Mouse (Mus musculus): ENCODE measurements at regions not wholly inside any gene's neighbourhood (a gene's known extent, or its start where the extent isn't known, plus 50 kb on each side); places are given as distances from the start of the nearest gene placed in this dataset.
"Not testable (repeated sequence)": the region's sequence is repeated elsewhere in the genome, so short reads cannot be mapped to it uniquely, and the experiment has no call there.

DNA sequence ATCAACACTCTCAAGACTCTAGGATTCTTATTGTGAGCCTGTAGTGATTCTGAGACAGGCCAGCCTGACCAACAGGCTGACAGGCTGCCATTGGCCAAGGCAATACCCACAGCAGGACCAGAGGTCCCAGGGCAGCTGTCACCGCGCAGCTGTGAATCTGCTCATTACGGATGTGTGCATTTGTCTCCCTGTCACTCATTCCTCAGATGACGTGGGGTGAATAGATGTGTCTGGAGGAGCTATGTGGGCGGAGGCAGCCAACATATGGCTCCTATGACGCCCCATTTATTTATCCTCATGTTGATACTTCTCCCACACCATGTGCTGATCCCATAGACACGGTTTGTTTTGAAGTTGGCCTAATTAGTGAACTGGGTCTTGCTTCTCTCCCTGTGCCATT lies 58.3 kb upstream of the Nmnat3 start:
- TF ChIP-seq CEBPB (IDR thresholded peaks at IDR 0.05; ENCODE audit: insufficient read depth, poor library complexity, severe bottlenecking) (no peak), TCF12 (IDR thresholded peaks at IDR 0.05; ENCODE audit: insufficient read depth, poor library complexity, severe bottlenecking) (no peak), SRF (IDR thresholded peaks at IDR 0.05; ENCODE audit: control insufficient read depth, insufficient read length, low read depth) (no peak), POLR2A (IDR thresholded peaks at IDR 0.05; ENCODE audit: insufficient read length, low read depth) (no peak)
- no peak overlapping the region for H3K4me3 ChIP-seq
- no peaks in the 10 kb centered on the region for H3K27me3 ChIP-seq (ENCODE audit: control insufficient read depth, insufficient read depth, insufficient read length)
- H3K36me3 ChIP-seq (ENCODE audit: control insufficient read depth, insufficient read depth), result no peaks in the 10 kb centered on the region
- H3ac ChIP-seq (ENCODE audit: control insufficient read depth, insufficient read length), result no peak overlapping the region
- no peak overlapping the region for H3K4me2 ChIP-seq (ENCODE audit: low read depth)
- no peaks in the 10 kb centered on the region for H3K79me2 ChIP-seq (ENCODE audit: control insufficient read depth, insufficient read depth)

DNA sequence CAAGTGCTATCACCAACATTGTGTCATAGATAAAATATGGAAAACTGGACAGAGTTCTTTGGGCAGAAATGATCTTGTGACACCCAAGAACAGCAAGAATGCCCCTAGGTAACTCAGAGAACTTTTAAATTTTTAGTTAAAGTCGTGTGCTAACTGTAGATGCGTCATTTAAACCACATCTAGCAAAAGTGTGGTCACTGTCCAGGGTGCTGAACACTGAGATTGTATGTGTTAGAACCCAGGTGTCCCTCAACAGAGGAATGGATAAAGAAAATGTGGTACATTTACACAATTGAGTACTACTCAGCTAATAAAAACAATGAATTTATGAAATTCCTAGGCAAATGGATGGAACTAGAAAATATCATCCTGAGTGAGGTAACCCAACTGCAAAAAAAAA lies 52.5 kb upstream of the Nmnat3 start:
- H3K4me3 ChIP-seq; H3K27me3 ChIP-seq (ENCODE audit: control insufficient read depth, insufficient read depth, insufficient read length); H3ac ChIP-seq (ENCODE audit: control insufficient read depth, insufficient read length); H3K4me2 ChIP-seq (ENCODE audit: low read depth); H3K79me2 ChIP-seq (ENCODE audit: control insufficient read depth, insufficient read depth); H3K36me3 ChIP-seq (ENCODE audit: control insufficient read depth, insufficient read depth): not testable (repeated sequence)
- TF ChIP-seq REST (IDR thresholded peaks at IDR 0.05; ENCODE audit: insufficient read depth, insufficient read length), result peak; percentile 53

Data from myocyte (in vitro differentiated cells).